Mouse (Mus musculus) layer of hippocampus, postnatal 25 days (tissue): ENCODE measurements around the gene Mrpl49. TPM values are rescaled to one million over a fixed set of nuclear protein-coding genes. Genes with fewer than 3 reads are reported as not detected.

ENCODE experiments used
- microRNA-seq, 2 experiments: library from miRNA; unstranded; fragments of <30 nt; microRNA quantifications; one replicate each; pipeline ENCODE4 v1.2.0; 2021
- total RNA-seq, 2 experiments: library from RNA; stranded (reverse); gene quantifications; 2 replicates each; pipeline ENCODE4 v1.2.3; 2021

Mrpl49 gene
- total RNA-seq, 2 experiments from 2014 or later: 43.1 to 47.4 TPM

Small RNA genes within 50 kb of the gene (microRNA-seq; reads per million reads assigned to microRNA genes)
- gene Mir6988: 3.9 to 4.4 reads per million in 2 experiments

Other genes starting within 250 kb of the Mrpl49 start
- 10 to 100 TPM; 15.6 to 15.8 TPM for gene Frmd8, start 182.5 kb downstream of the Mrpl49 start, total RNA-seq
- gene Slc25a45, start 180.0 kb downstream of the Mrpl49 start, total RNA-seq: 1 to 10 TPM; 3.1 to 3.4 TPM
- 1 to 10 TPM; 3.4 TPM for gene Tigd3, start 163.6 kb downstream of the Mrpl49 start, total RNA-seq
- 10 to 100 TPM; 82.5 to 95.6 TPM for gene Dpf2, start 144.8 kb downstream of the Mrpl49 start, total RNA-seq
- 1 to 10 TPM; 6.3 to 6.4 TPM for gene Cdc42ep2, start 133.0 kb downstream of the Mrpl49 start, total RNA-seq
- gene Pola2, start 93.6 kb downstream of the Mrpl49 start, total RNA-seq: 1 to 10 TPM; 5.4 to 6.5 TPM
- gene Slc22a20, start 71.6 kb downstream of the Mrpl49 start, total RNA-seq: not detected
- 10 to 100 TPM; 20.5 to 21.9 TPM for gene Capn1, start 41.9 kb downstream of the Mrpl49 start, total RNA-seq
- 10 to 100 TPM; 41.8 to 45.7 TPM for gene Syvn1, start 11.2 kb downstream of the Mrpl49 start, total RNA-seq
- 100 to 1,000 TPM; 588 to 687 TPM for gene Fau, start 59 bp upstream of the Mrpl49 start, total RNA-seq
- 10 to 100 TPM; 38.0 to 41.5 TPM for gene Znhit2, start 3.4 kb upstream of the Mrpl49 start, total RNA-seq
- gene Tm7sf2, start 10.6 kb upstream of the Mrpl49 start, total RNA-seq: 10 to 100 TPM; 27.8 to 28.8 TPM
- gene Vps51, start 19.4 kb upstream of the Mrpl49 start, total RNA-seq: 10 to 100 TPM; 83.7 to 96.3 TPM
- gene Tmem262, start 22.2 kb upstream of the Mrpl49 start, total RNA-seq: not detected
- not detected for gene Gm28374, start 24.5 kb upstream of the Mrpl49 start, total RNA-seq
- gene Zfpl1, start 27.2 kb upstream of the Mrpl49 start, total RNA-seq: 10 to 100 TPM; 37.1 to 44.2 TPM
- gene Cdca5, start 27.2 kb upstream of the Mrpl49 start, total RNA-seq: under 1 TPM in 1 of 2 experiments, not detected in 1; 0.37 TPM
- not detected for gene AC131692.1, start 36.6 kb upstream of the Mrpl49 start, total RNA-seq
- not detected for gene Naaladl1, start 48.0 kb upstream of the Mrpl49 start, total RNA-seq
- gene Sac3d1, start 60.9 kb upstream of the Mrpl49 start, total RNA-seq: 10 to 100 TPM; 15.5 to 17.9 TPM
- 10 to 100 TPM; 36.7 to 40.7 TPM for gene Snx15, start 70.5 kb upstream of the Mrpl49 start, total RNA-seq
- gene Batf2, start 83.2 kb upstream of the Mrpl49 start, total RNA-seq: under 1 TPM; 0.45 to 0.69 TPM
- gene Arl2, start 83.8 kb upstream of the Mrpl49 start, total RNA-seq: 10 to 100 TPM; 75.5 to 76.1 TPM
- not detected for gene Majin, start 126.6 kb upstream of the Mrpl49 start, total RNA-seq
- not detected for gene Gpha2, start 168.6 kb upstream of the Mrpl49 start, total RNA-seq
- 100 to 1,000 TPM; 137 to 146 TPM for gene Ppp2r5b, start 178.1 kb upstream of the Mrpl49 start, total RNA-seq
- 10 to 100 TPM; 31.1 to 38.3 TPM for gene Atg2a, start 183.9 kb upstream of the Mrpl49 start, total RNA-seq
- gene Ehd1, start 218.9 kb upstream of the Mrpl49 start, total RNA-seq: 10 to 100 TPM; 84.9 to 88.6 TPM
- 1 to 10 TPM; 3.9 to 4.6 TPM for gene Cdc42bpg, start 248.7 kb upstream of the Mrpl49 start, total RNA-seq